Mouse (Mus musculus) left cerebral cortex, adult 8-10 months (tissue): Measurements from ENCODE around the gene Ecm2. TPM values are rescaled to one million over a fixed set of nuclear protein-coding genes. Genes with fewer than 3 reads are reported as not detected.

Experiments
- total RNA-seq, 4 experiments: library from RNA; stranded (reverse); gene quantifications; 2 replicates each; pipeline ENCODE4 v1.2.4; 2022

Ecm2 gene
- total RNA-seq, 4 experiments from 2014 or later: 2.5 to 3.1 (median 2.9) TPM

Other genes with a start within 250 kb of the Ecm2 start
- gene Fgd3, start 184.5 kb upstream of the Ecm2 start, total RNA-seq: 10 to 100 TPM in 1 of 4 experiments, 1 to 10 TPM in 3; 8.8 to 10.1 (median 8.9) TPM
- gene Bicd2, start 163.2 kb upstream of the Ecm2 start, total RNA-seq: 10 to 100 TPM; 40.2 to 45.5 (median 43.1) TPM
- gene Ippk, start 83.6 kb upstream of the Ecm2 start, total RNA-seq: 10 to 100 TPM; 16.5 to 21.5 (median 16.8) TPM
- gene Tes3-ps, start 11.5 kb upstream of the Ecm2 start, total RNA-seq: 1 to 10 TPM; 1.5 to 2.4 (median 2.0) TPM
- gene Aspn, start 39.6 kb downstream of the Ecm2 start, total RNA-seq: under 1 TPM; 0.50 to 0.97 (median 0.67) TPM
- gene Omd, start 77.7 kb downstream of the Ecm2 start, total RNA-seq: 1 to 10 TPM; 1.6 to 2.2 (median 2.1) TPM
- 1 to 10 TPM; 5.1 to 9.6 (median 8.3) TPM for gene Ogn, start 103.2 kb downstream of the Ecm2 start, total RNA-seq
- 1 to 10 TPM; 1.1 to 1.5 (median 1.3) TPM for gene Cenpp, start 148.0 kb downstream of the Ecm2 start, total RNA-seq
- gene Nol8, start 148.3 kb downstream of the Ecm2 start, total RNA-seq: 10 to 100 TPM; 21.7 to 25.9 (median 24.8) TPM
- 10 to 100 TPM; 51.0 to 76.0 (median 64.3) TPM for gene Iars, start 177.3 kb downstream of the Ecm2 start, total RNA-seq